Mouse (Mus musculus) kidney, postnatal 25 days (tissue): ENCODE results near the gene Gm13305.
"Not testable (repeated sequence)": the region's sequence is repeated elsewhere in the genome, so short reads cannot be mapped to it uniquely, and the experiment has no call there.

Experiments
- DNase-seq, 2 experiments: peaks; one replicate each; pipeline ENCODE4 v3.0.0; 2021; ENCODE audit warnings: mixed read lengths in 2 of 2

Gm13305 gene

DNA sequence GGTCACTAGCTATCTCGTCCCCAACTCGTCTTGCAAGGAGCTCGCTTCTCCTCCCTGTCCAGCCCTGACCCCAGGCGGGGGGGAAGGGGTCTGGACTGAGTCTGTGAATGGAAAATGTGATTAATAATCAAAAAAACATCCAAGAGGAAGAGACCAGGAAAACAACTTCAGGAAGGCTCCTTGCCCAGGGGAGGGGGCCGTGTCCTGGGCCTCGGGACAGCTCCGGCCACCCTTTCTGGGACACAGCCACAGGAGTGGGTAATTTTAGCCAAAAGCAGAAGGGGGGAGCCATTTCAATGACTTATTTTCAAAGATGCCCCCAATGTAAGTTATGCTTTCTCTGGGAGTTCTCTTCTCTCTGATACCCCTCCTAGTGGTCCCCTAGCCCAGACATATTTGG lies at the start of gene Gm13305:
Gene Gm13305 (minus strand): TSS at position 101 of the 400 bp plus-strand sequence.
- DNase-seq, result not testable (repeated sequence)

GRCm38 (mm10) chr4:42184980-42185372 lies 16.6 kb upstream of the Gm13305 start:
- DNase-seq, result not testable (repeated sequence)

- not testable (repeated sequence) for DNase-seq
Measured at GRCm38 (mm10) chr4:42184324-42184979, 16.0 kb upstream of the Gm13305 start.

DNA sequence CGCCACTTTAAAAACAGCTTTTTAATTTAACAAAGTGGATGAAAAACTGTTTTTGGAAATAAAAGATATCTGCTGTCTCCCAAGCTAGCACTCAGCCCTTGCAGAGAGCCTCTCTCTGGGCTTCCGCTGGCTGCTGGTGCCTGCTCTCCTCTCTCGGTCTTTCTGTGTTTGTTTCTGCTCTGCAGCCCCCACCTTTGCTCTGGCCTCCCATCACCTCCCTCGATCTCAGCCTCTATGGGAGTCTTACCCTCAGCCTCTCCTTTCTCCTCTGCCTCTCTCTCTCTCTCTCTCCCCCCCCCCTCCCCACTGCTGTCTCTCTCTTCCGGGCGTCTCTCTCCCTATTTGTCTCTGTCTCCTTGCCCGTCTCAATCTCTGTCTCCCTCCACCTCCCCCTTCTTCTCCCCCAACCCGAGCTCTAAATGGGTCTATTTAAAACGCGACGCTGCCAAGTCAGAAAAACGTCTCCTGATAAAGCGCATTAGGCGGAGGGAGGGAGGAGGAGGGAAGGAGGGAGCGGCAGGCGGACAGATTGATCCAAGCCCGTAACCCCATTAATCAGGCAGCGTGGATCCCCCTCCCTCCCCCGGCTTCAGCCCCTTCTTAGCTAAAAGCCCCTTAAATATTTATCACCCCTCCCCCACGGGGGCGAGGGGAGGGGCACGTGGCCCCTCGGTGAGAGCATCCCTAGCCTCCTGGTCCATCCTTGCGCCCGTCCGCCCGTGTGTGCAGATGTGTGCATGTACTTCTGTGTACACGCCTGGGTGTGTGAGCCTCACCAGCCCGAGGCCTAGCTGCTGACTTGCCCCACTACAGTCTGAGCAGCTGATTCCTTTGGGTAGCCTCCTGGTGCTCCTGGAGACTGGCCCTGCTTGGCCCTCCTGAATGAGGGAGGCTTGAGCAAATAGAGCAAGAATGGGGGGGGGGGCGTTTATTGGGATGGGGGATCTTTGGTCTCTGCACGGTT lies 15.1 kb upstream of the Gm13305 start:
- not testable (repeated sequence) for DNase-seq

DNA sequence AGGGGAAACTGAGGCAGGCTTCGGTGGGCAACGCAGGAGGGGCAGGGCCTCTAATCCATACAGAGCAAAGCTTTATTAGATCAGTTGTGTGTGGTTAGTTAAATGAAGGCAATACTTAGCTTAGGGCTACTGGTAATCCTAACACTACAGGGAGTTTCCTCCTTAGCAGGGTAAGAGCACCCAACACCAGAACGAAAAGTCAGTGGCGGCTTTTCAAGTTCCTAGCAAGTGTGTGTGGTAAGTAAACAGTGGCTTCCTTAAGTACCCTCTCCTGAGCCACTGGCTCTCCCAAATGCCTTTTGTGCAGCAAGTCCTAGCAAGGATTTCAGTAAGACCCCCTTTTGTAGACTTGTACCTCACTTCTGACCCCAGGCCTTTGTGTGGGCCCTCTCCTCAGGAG lies 9.8 kb upstream of the Gm13305 start:
- DNase-seq, result not testable (repeated sequence)

- DNase-seq, result not testable (repeated sequence)
Measured at GRCm38 (mm10) chr4:42153136-42153535, 15.3 kb downstream of the Gm13305 start, which contains the start of gene Gm13306. Gene Gm13306 (plus strand): TSS chr4:42153436.

GRCm38 (mm10) chr4:42114517-42114916 lies 53.9 kb downstream of the Gm13305 start, which contains the start of gene Gm13304:
Gene Gm13304 (plus strand): TSS chr4:42114817.
- DNase-seq, result not testable (repeated sequence)
